Mouse (Mus musculus) T-helper 17 cell (primary cell): ENCODE measurements around the gene Dnmt3b.
"Not testable (repeated sequence)": the region's sequence is repeated elsewhere in the genome, so short reads cannot be mapped to it uniquely, and the experiment has no call there.

Experiments used
- in situ Hi-C, 2 experiments: fragments of 300-600 bp; cut with MboI, MseI; formaldehyde crosslinking; loops; 1 replicate in 1 of 2; 2 replicates in 1 of 2; pipeline ENCODE4 v1.15.1; 2025; ENCODE audit warnings: high pct_unique_total_duplicates in 2 of 2

Dnmt3b gene

DNA sequence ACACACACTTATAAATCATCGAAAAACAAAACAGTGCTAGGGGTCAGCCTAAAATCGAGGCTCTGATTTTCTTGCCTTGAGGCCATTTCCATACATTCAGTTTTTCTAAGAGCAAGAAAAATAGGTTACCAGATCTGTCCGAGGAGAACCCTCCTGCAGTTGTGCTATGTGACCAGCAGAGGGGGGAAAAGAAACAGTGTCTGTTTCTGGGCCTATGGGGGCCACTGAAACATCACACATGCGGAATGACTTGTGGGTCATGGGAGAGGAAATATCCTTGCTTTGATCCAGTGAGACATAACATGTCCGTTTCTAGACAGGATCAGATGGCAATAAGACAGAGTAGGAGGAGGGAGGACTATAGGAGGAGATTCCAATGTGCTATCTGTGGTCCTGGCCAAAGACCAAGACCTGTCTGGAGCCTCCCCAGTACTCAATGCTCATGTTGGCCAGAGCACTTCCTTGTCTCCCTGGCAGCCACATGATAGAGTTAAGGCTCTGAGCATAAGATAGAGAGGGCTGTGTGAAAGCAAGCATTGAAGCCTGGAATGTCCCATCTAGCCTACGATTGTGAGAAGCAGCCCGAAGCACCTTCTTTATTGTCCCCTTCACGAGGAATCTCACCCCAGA, 61.6 kb downstream of the Dnmt3b start:
- in situ Hi-C loops, result no loop called here

DNA sequence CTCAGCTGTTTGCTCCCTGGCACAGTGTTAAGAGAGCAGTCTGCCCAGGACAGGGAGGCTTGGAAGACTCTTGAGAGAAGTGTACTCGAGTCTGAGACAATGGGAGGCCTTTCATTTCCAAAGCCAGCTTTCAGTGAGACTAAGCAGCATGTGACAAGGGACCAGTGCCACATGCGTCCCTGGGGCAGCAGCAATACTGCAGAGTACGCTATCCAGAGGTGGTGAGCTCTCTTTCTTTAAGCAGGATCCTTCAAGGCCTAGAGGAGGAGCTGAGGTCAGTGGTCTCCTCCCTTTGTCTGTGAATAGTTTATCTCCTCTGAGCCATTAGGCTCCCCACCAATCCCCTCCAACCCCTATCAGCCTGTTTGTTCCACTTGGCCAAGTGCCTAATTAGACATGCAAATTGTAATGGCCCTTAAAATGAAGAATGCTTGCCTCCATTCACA, 63.4 kb downstream of the Dnmt3b start:
- in situ Hi-C loops, result no loop called here

DNA sequence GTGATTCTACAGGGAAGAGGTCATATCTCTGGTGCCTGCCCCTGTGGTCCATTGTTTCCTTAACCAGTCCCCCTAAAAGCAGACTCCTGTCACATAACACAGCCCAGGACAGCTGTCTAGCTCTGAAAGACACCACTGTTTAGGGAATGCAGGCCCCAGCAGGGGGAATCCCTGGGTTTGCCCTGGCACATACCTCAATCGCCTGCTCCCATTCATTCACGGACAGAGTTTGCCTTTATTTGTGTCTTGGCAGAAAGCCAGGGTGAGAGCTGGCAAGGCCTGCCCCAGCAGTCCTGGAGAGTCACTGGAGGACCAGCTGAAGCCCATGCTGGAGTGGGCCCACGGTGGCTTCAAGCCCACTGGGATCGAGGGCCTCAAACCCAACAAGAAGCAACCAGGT, 64.0 kb downstream of the Dnmt3b start:
- in situ Hi-C loops, result no loop called here

DNA sequence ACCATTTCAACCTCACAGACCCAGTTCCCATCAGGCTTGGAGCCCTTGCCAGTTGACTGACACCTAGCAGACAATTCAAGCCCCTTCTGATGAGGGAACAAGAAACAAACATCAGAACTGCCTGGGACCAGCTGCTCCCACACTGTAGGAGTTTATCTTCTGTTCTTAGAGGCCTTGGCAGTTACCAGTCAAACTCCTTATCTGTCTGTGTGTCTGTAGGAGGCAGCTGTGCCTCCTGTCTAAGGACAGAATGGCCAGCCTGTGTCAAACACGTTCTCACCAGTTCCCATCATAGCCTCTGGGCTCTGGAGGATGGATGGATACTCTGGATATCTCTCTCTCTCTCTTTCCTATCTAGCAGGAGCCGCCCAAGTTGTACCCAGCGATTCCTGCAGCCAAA, 68.6 kb downstream of the Dnmt3b start:
- in situ Hi-C loops, result not testable (repeated sequence)

DNA sequence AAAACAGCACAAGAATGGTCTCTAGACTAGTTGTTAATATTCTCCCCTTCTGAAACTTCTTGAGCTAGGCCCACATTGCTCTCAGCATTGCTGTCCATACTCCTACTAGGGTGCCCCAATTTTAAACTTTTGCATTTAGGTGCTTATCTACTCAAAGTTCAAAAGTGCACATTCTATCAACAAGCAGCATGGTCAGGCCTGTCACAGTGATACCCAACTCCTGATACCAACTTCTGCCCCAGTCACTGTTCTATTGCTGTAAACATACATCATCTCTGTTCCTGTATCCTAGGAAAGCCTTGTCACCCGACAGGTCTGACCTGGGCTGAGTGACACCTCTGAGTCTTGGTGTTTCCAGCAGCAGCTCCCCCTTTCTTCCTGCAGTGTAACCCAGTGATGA, 73.8 kb downstream of the Dnmt3b start:
- in situ Hi-C loops, result no loop called here

DNA sequence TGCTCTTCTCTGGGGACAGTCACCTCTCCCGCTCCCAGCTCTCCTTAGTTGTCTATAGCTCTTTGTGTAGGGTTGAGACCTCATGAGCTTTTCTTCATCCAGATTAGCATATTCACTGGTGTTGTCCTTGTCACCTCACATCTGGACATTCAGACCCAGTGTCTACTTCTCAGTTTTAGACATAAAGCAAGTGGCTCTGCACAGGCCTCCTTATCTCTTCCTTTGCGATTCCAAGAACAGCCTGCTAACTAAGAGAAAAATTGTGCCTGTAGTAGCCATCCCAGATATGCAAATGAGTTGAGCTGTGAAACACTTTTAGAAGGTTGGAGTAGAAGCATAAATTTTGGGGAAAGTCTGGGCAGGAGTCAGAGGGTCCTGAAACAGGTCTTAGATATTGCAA, 75.2 kb downstream of the Dnmt3b start:
- in situ Hi-C loops, result no loop called here

DNA sequence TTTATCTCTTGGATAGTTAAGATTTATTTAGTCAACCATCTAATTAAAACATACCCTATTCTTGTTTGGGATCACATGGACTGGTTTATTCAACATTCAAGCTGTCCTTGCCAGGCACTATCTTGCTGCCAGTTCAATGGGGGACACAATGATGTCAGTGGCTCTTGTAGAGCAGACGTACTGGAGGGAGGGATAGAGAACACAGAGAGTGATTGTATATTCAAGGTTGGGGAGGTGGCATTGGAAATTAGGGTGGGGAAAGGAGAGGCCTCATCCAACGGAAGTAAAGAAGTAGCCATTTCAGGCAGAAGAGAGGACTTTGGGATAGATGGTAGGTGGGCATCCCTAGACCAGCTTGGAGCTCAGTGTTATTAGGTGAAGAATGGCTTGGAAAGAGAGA, 75.6 kb downstream of the Dnmt3b start:
- in situ Hi-C loops, result loop anchor here in 1 of 2 experiments (5.0 kb wide), 1 partner anchor 43 kb away; no protein-coding TSS in a partner anchor

DNA sequence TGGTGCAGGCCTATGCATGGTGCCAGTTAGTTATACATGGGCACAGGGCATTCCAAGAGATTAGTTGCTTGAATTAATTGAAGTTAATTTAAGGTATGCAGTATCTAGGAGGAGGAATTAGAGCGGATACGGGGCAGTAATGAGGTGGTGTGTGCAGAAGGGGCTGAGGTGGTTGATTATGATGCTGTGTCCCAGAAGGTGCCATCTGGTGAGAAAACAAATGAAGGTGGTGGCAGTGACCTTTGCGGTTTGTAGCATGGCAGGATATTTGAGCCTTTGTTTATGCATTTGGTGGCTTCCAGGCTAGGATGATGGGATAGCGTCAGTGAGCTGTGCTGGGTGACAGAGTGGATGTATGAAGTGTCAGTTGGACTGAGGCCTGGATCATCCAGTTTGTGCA, 76.0 kb downstream of the Dnmt3b start:
- in situ Hi-C loops, result loop anchor here in 1 of 2 experiments (5.0 kb wide), 1 partner anchor 43 kb away; no protein-coding TSS in a partner anchor

DNA sequence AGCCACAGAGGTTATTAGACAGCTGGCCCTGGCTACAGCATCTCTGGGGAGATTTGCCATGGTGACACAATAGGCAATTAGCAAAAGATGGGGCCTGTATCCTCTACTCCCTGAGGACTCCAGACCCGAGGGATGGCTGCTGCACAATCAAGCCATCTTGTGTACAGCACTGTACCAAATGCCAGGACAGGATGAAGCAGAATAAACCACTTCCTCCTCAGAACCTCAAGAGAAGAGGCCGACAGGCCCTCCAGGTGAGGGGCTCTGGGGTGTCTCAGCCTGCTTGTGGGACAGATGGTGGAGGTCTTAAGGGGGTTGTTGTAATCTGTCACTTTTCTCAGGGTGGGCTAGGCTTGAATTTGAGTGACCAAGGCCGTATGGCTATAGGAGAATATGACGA, 84.8 kb downstream of the Dnmt3b start:
- in situ Hi-C loops, result no loop called here
